Mouse (Mus musculus): ENCODE data around the gene Dstyk. TPM values are rescaled to one million over a fixed set of nuclear protein-coding genes. Genes with fewer than 3 reads are reported as not detected.
A peak's percentile ranks its signal among the peaks of the same experiment; 100 is the strongest.

Dstyk gene
- polyA plus RNA-seq, 1 experiment from 2014 or later, result 11.6 TPM

- 69% methylated on average over 3 of the region's 3 CpGs for WGBS
- Histone ChIP-seq H3K9me3 (replicated peaks; ENCODE audit: control insufficient read depth, low read length) (no peaks in the 10 kb centered on the region), H3K27me3 (ENCODE audit: control insufficient read depth, insufficient read depth, low read length) (no peaks in the 10 kb centered on the region), H3K4me1 (ENCODE audit: control insufficient read depth, insufficient read depth, low read length) (peaks cover 65% of the 10 kb centered on the region), H3K4me2 (ENCODE audit: low read depth, low read length) (no peak overlapping the region), H3K27ac (ENCODE audit: low read length) (peak overlapping the region; percentile 25; the same call in 1 of the 2 replicates), H3K36me3 (ENCODE audit: control insufficient read depth, insufficient read depth, low read length) (no peaks in the 10 kb centered on the region), H3K4me3 (replicated peaks; ENCODE audit: low read length) (no peak overlapping the region), H3K9ac (ENCODE audit: low read length) (no peak overlapping the region)
- no peak for ATAC-seq (ENCODE audit: insufficient read depth, low FRiP score)
Measured at GRCm38 (mm10) chr1:132374873-132375244, 42.5 kb upstream of the Dstyk start.

GRCm38 (mm10) chr1:132375256-132375655 is 42.1 kb upstream of the Dstyk start:
- ATAC-seq (ENCODE audit: insufficient read depth, low FRiP score), result peak; percentile 23; the same call in 1 of the 2 replicates
- no peaks in the 10 kb centered on the region for H3K27me3 ChIP-seq (ENCODE audit: control insufficient read depth, insufficient read depth, low read length)
- no peak overlapping the region for H3K4me2 ChIP-seq (ENCODE audit: low read depth, low read length)
- no peak overlapping the region for H3K9ac ChIP-seq (ENCODE audit: low read length)
- WGBS, result 25% methylated on average over 4 of the region's 4 CpGs
- H3K27ac ChIP-seq (ENCODE audit: low read length), result peak overlapping the region; percentile 3; the same call in 1 of the 2 replicates
- H3K4me3 ChIP-seq (replicated peaks; ENCODE audit: low read length), result no peak overlapping the region
- no peaks in the 10 kb centered on the region for H3K9me3 ChIP-seq (replicated peaks; ENCODE audit: control insufficient read depth, low read length)
- peaks cover 65% of the 10 kb centered on the region for H3K4me1 ChIP-seq (ENCODE audit: control insufficient read depth, insufficient read depth, low read length)
- H3K36me3 ChIP-seq (ENCODE audit: control insufficient read depth, insufficient read depth, low read length), result no peaks in the 10 kb centered on the region

GRCm38 (mm10) chr1:132376211-132377054 is 40.9 kb upstream of the Dstyk start:
- Histone ChIP-seq H3K4me2 (ENCODE audit: low read depth, low read length) (no peak overlapping the region), H3K27me3 (ENCODE audit: control insufficient read depth, insufficient read depth, low read length) (no peaks in the 10 kb centered on the region), H3K36me3 (ENCODE audit: control insufficient read depth, insufficient read depth, low read length) (no peaks in the 10 kb centered on the region), H3K9ac (ENCODE audit: low read length) (no peak overlapping the region), H3K4me3 (replicated peaks; ENCODE audit: low read length) (no peak overlapping the region), H3K9me3 (replicated peaks; ENCODE audit: control insufficient read depth, low read length) (no peaks in the 10 kb centered on the region), H3K4me1 (ENCODE audit: control insufficient read depth, insufficient read depth, low read length) (peaks cover 57% of the 10 kb centered on the region), H3K27ac (ENCODE audit: low read length) (no peak overlapping the region)
- 47% methylated on average over 8 of the region's 8 CpGs for WGBS
- no peak; the same call in 1 of the 2 replicates for ATAC-seq (ENCODE audit: insufficient read depth, low FRiP score)

GRCm38 (mm10) chr1:132377055-132377365 is 40.3 kb upstream of the Dstyk start:
- H3K4me2 ChIP-seq (ENCODE audit: low read depth, low read length), result no peak overlapping the region
- WGBS, result 56% methylated on average over 7 of the region's 7 CpGs
- H3K9me3 ChIP-seq (replicated peaks; ENCODE audit: control insufficient read depth, low read length), result no peaks in the 10 kb centered on the region
- ATAC-seq (ENCODE audit: insufficient read depth, low FRiP score), result no peak
- H3K27ac ChIP-seq (ENCODE audit: low read length), result no peak overlapping the region
- peaks cover 52% of the 10 kb centered on the region for H3K4me1 ChIP-seq (ENCODE audit: control insufficient read depth, insufficient read depth, low read length)
- H3K4me3 ChIP-seq (replicated peaks; ENCODE audit: low read length), result no peak overlapping the region
- no peaks in the 10 kb centered on the region for H3K27me3 ChIP-seq (ENCODE audit: control insufficient read depth, insufficient read depth, low read length)
- H3K36me3 ChIP-seq (ENCODE audit: control insufficient read depth, insufficient read depth, low read length), result no peaks in the 10 kb centered on the region
- H3K9ac ChIP-seq (ENCODE audit: low read length), result no peak overlapping the region

- no peak for ATAC-seq (ENCODE audit: insufficient read depth, low FRiP score)
Measured at GRCm38 (mm10) chr1:132377811-132378210, 39.5 kb upstream of the Dstyk start.

GRCm38 (mm10) chr1:132380550-132381100 is 36.7 kb upstream of the Dstyk start:
- 84% methylated on average over 27 of the region's 27 CpGs for WGBS
- H3K27ac ChIP-seq (ENCODE audit: low read length), result no peak overlapping the region
- H3K9me3 ChIP-seq (replicated peaks; ENCODE audit: control insufficient read depth, low read length), result no peaks in the 10 kb centered on the region
- H3K4me1 ChIP-seq (ENCODE audit: control insufficient read depth, insufficient read depth, low read length), result peaks cover 30% of the 10 kb centered on the region
- no peaks in the 10 kb centered on the region for H3K36me3 ChIP-seq (ENCODE audit: control insufficient read depth, insufficient read depth, low read length)
- H3K4me2 ChIP-seq (ENCODE audit: low read depth, low read length), result no peak overlapping the region
- no peak for ATAC-seq (ENCODE audit: insufficient read depth, low FRiP score)
- no peak overlapping the region for H3K4me3 ChIP-seq (replicated peaks; ENCODE audit: low read length)
- H3K9ac ChIP-seq (ENCODE audit: low read length), result no peak overlapping the region
- H3K27me3 ChIP-seq (ENCODE audit: control insufficient read depth, insufficient read depth, low read length), result no peaks in the 10 kb centered on the region

More at GRCm38 (mm10) chr1:132377811-132378210, 39.5 kb upstream of the Dstyk start:
- Histone ChIP-seq H3K9me3 (replicated peaks; ENCODE audit: control insufficient read depth, low read length) (no peaks in the 10 kb centered on the region), H3K27ac (ENCODE audit: low read length) (no peak overlapping the region), H3K9ac (ENCODE audit: low read length) (0 out of 2 replicates have a peak overlapping the region, but pooled peaks have one; percentile 28), H3K4me3 (replicated peaks; ENCODE audit: low read length) (no peak overlapping the region), H3K4me2 (ENCODE audit: low read depth, low read length) (no peak overlapping the region), H3K27me3 (ENCODE audit: control insufficient read depth, insufficient read depth, low read length) (no peaks in the 10 kb centered on the region), H3K4me1 (ENCODE audit: control insufficient read depth, insufficient read depth, low read length) (peaks cover 50% of the 10 kb centered on the region), H3K36me3 (ENCODE audit: control insufficient read depth, insufficient read depth, low read length) (no peaks in the 10 kb centered on the region)
- 72% methylated on average over 3 of the region's 3 CpGs for WGBS

- no peak overlapping the region for H3K9ac ChIP-seq (ENCODE audit: low read length)
- H3K4me2 ChIP-seq (ENCODE audit: low read depth, low read length), result no peak overlapping the region
- peaks cover 21% of the 10 kb centered on the region for H3K4me1 ChIP-seq (ENCODE audit: control insufficient read depth, insufficient read depth, low read length)
- no peaks in the 10 kb centered on the region for H3K36me3 ChIP-seq (ENCODE audit: control insufficient read depth, insufficient read depth, low read length)
- no peaks in the 10 kb centered on the region for H3K27me3 ChIP-seq (ENCODE audit: control insufficient read depth, insufficient read depth, low read length)
- WGBS, result 71% methylated on average over 10 of the region's 10 CpGs
- no peak for ATAC-seq (ENCODE audit: insufficient read depth, low FRiP score)
- no peak overlapping the region for H3K27ac ChIP-seq (ENCODE audit: low read length)
- no peak overlapping the region for H3K4me3 ChIP-seq (replicated peaks; ENCODE audit: low read length)
- H3K9me3 ChIP-seq (replicated peaks; ENCODE audit: control insufficient read depth, low read length), result no peaks in the 10 kb centered on the region
Measured at GRCm38 (mm10) chr1:132381929-132382328, 35.4 kb upstream of the Dstyk start.

GRCm38 (mm10) chr1:132384001-132384554 is 33.3 kb upstream of the Dstyk start:
- Histone ChIP-seq H3K4me3 (replicated peaks; ENCODE audit: low read length) (no peak overlapping the region), H3K27ac (ENCODE audit: low read length) (no peak overlapping the region), H3K4me1 (ENCODE audit: control insufficient read depth, insufficient read depth, low read length) (peaks cover 21% of the 10 kb centered on the region), H3K9ac (ENCODE audit: low read length) (no peak overlapping the region), H3K4me2 (ENCODE audit: low read depth, low read length) (no peak overlapping the region), H3K9me3 (replicated peaks; ENCODE audit: control insufficient read depth, low read length) (no peaks in the 10 kb centered on the region), H3K36me3 (ENCODE audit: control insufficient read depth, insufficient read depth, low read length) (no peaks in the 10 kb centered on the region), H3K27me3 (ENCODE audit: control insufficient read depth, insufficient read depth, low read length) (no peaks in the 10 kb centered on the region)
- 90% methylated on average over 8 of the region's 8 CpGs for WGBS
- no peak for ATAC-seq (ENCODE audit: insufficient read depth, low FRiP score)

GRCm38 (mm10) chr1:132385266-132385665 is 32.1 kb upstream of the Dstyk start:
- ATAC-seq (ENCODE audit: insufficient read depth, low FRiP score), result no peak
- Histone ChIP-seq H3K9me3 (replicated peaks; ENCODE audit: control insufficient read depth, low read length) (no peaks in the 10 kb centered on the region), H3K9ac (ENCODE audit: low read length) (no peak overlapping the region; the same call in 1 of the 2 replicates), H3K27me3 (ENCODE audit: control insufficient read depth, insufficient read depth, low read length) (no peaks in the 10 kb centered on the region), H3K4me1 (ENCODE audit: control insufficient read depth, insufficient read depth, low read length) (peaks cover 33% of the 10 kb centered on the region), H3K4me2 (ENCODE audit: low read depth, low read length) (no peak overlapping the region), H3K27ac (ENCODE audit: low read length) (no peak overlapping the region), H3K36me3 (ENCODE audit: control insufficient read depth, insufficient read depth, low read length) (no peaks in the 10 kb centered on the region), H3K4me3 (replicated peaks; ENCODE audit: low read length) (no peak overlapping the region)
- 49% methylated on average over 14 of the region's 14 CpGs for WGBS

All from stomach, embryonic 16.5 days (tissue).